Mouse (Mus musculus): ENCODE results near the gene Slc25a3.

DNA sequence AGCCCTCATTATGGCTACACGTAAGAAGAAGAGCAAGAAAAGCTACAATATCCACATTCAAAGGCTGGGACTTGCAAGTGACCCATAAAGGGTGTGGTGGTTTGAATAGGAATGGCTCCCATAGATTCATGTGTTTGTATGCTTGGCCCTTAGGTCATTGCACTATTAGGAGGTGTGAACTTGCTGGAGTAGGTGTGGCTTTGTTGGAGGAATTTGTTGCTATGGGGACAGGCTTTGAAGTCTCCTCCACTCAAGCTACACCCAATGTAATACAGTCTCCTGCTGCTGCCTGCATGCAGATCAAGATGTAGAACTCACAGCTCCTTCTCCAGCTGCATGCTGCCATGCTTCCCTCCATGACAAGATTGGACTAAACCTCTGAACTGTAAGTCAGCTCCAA lies 7.7 kb upstream of the Slc25a3 start:
- TF ChIP-seq CTCF (IDR thresholded peaks at IDR 0.05; ENCODE audit: low read depth) (no peak), EP300 (IDR thresholded peaks at IDR 0.05; ENCODE audit: low read depth) (no peak)

Data from liver, embryonic 14.5 days (tissue).